Mouse (Mus musculus): ENCODE results near the gene Gm5148. TPM values are rescaled to one million over a fixed set of nuclear protein-coding genes. Genes with fewer than 3 reads are reported as not detected.

Gene Gm5148
- total RNA-seq (2014; rRNA removed), result 8.7 and 10.5 TPM in 2 replicates
- polyA plus RNA-seq (2015; fragmentation: Nextera tagmentation; extraction: Ambion mirVana), result 12.0 and 12.5 TPM in 2 replicates

GRCm38 (mm10) chr3:37724171-37724804, at the start of gene Gm5148:
Gene Gm5148, minus strand, starts transcription at chr3:37724490.
- Histone ChIP-seq H3K27me3 (ENCODE audit: insufficient read depth, low read length) (0 out of 2 replicates have a peak, but pooled peaks cover 4% of the 10 kb centered on the region), H3K27ac (peak within 1 kb of the TSS; percentile 75), H3K36me3 (ENCODE audit: insufficient read depth, low read length) (no peaks in the 10 kb centered on the region), H3K4me3 (ENCODE audit: low read length) (peak within 1 kb of the TSS; percentile 45), H3K4me1 (ENCODE audit: insufficient read depth, low read length) (peaks cover 12% of the 10 kb centered on the region; the same call in 1 of the 2 replicates), H3K9me3 (ENCODE audit: low read length) (no peaks in the 10 kb centered on the region), H3K4me2 (ENCODE audit: low read depth, low read length) (peak within 1 kb of the TSS; percentile 68), H3K9ac (replicated peaks; ENCODE audit: low read length) (peak within 1 kb of the TSS; percentile 56)
- TF ChIP-seq CTCF (IDR thresholded peaks at IDR 0.05; ENCODE audit: low read depth), result peak; percentile 44
- ATAC-seq (peak; percentile 89), DNase-seq (ENCODE audit: low spot score) (peak; percentile 74)
- WGBS, result 5% methylated on average over 24 of the region's 24 CpGs

- Histone ChIP-seq H3K4me1 (ENCODE audit: insufficient read depth, low read length) (peaks cover 10% of the 10 kb centered on the region), H3K4me2 (ENCODE audit: low read depth, low read length) (no peak overlapping the region), H3K4me3 (ENCODE audit: low read length) (no peak overlapping the region), H3K27ac (no peak overlapping the region), H3K9ac (replicated peaks; ENCODE audit: low read length) (no peak overlapping the region), H3K27me3 (ENCODE audit: insufficient read depth, low read length) (no peaks in the 10 kb centered on the region), H3K36me3 (ENCODE audit: insufficient read depth, low read length) (no peaks in the 10 kb centered on the region), H3K9me3 (ENCODE audit: low read length) (no peaks in the 10 kb centered on the region)
- no peak for TF ChIP-seq CTCF (IDR thresholded peaks at IDR 0.05; ENCODE audit: low read depth)
- ATAC-seq (no peak), DNase-seq (ENCODE audit: low spot score) (no peak)
Observed at GRCm38 (mm10) chr3:37770951-37771350, 46.7 kb upstream of the Gm5148 start.

- H3K4me3 ChIP-seq (ENCODE audit: low read length), result no peak overlapping the region
- H3K4me2 ChIP-seq (ENCODE audit: low read depth, low read length), result peak overlapping the region; percentile 30; the same call in 1 of the 2 replicates
- WGBS, result 5% methylated on average over 5 of the region's 5 CpGs
- H3K27ac ChIP-seq, result peak overlapping the region; percentile 76
- no peaks in the 10 kb centered on the region for H3K9me3 ChIP-seq (ENCODE audit: low read length)
- H3K4me1 ChIP-seq (ENCODE audit: insufficient read depth, low read length), result peaks cover 10% of the 10 kb centered on the region
- no peak overlapping the region for H3K9ac ChIP-seq (replicated peaks; ENCODE audit: low read length)
- ATAC-seq (peak; percentile 88), DNase-seq (ENCODE audit: low spot score) (peak; percentile 83)
- no peak for TF ChIP-seq CTCF (IDR thresholded peaks at IDR 0.05; ENCODE audit: low read depth)
- H3K36me3 ChIP-seq (ENCODE audit: insufficient read depth, low read length), result no peaks in the 10 kb centered on the region
- H3K27me3 ChIP-seq (ENCODE audit: insufficient read depth, low read length), result no peaks in the 10 kb centered on the region
Observed at GRCm38 (mm10) chr3:37769268-37769756, 45.0 kb upstream of the Gm5148 start.

- Histone ChIP-seq H3K36me3 (ENCODE audit: insufficient read depth, low read length) (no peaks in the 10 kb centered on the region), H3K9ac (replicated peaks; ENCODE audit: low read length) (no peak overlapping the region), H3K27me3 (ENCODE audit: insufficient read depth, low read length) (no peaks in the 10 kb centered on the region), H3K27ac (peak overlapping the region; percentile 76; the same call in 1 of the 2 replicates), H3K4me2 (ENCODE audit: low read depth, low read length) (no peak overlapping the region), H3K9me3 (ENCODE audit: low read length) (no peaks in the 10 kb centered on the region), H3K4me3 (ENCODE audit: low read length) (no peak overlapping the region), H3K4me1 (ENCODE audit: insufficient read depth, low read length) (peaks cover 10% of the 10 kb centered on the region)
- no peak for TF ChIP-seq CTCF (IDR thresholded peaks at IDR 0.05; ENCODE audit: low read depth)
- ATAC-seq (no peak), DNase-seq (ENCODE audit: low spot score) (no peak)
- 62% methylated on average over 12 of the region's 12 CpGs for WGBS
Observed at GRCm38 (mm10) chr3:37767147-37768015, 43.1 kb upstream of the Gm5148 start.

- H3K4me3 ChIP-seq (ENCODE audit: low read length), result no peak overlapping the region
- no peaks in the 10 kb centered on the region for H3K36me3 ChIP-seq (ENCODE audit: insufficient read depth, low read length)
- H3K27me3 ChIP-seq (ENCODE audit: insufficient read depth, low read length), result no peaks in the 10 kb centered on the region
- H3K9ac ChIP-seq (replicated peaks; ENCODE audit: low read length), result no peak overlapping the region
- no peak for TF ChIP-seq CTCF (IDR thresholded peaks at IDR 0.05; ENCODE audit: low read depth)
- no peak for ATAC-seq
- no peak for DNase-seq (ENCODE audit: low spot score)
- H3K4me1 ChIP-seq (ENCODE audit: insufficient read depth, low read length), result peaks cover 10% of the 10 kb centered on the region
- no peak overlapping the region for H3K27ac ChIP-seq
- no peak overlapping the region for H3K4me2 ChIP-seq (ENCODE audit: low read depth, low read length)
- 53% methylated on average over 4 of the region's 4 CpGs for WGBS
- no peaks in the 10 kb centered on the region for H3K9me3 ChIP-seq (ENCODE audit: low read length)
Observed at GRCm38 (mm10) chr3:37766628-37767027, 42.3 kb upstream of the Gm5148 start.

- H3K27me3 ChIP-seq (ENCODE audit: insufficient read depth, low read length), result no peaks in the 10 kb centered on the region
- no peak overlapping the region for H3K27ac ChIP-seq
- H3K4me3 ChIP-seq (ENCODE audit: low read length), result no peak overlapping the region
- WGBS, result 84% methylated on average over 5 of the region's 5 CpGs
- no peaks in the 10 kb centered on the region for H3K36me3 ChIP-seq (ENCODE audit: insufficient read depth, low read length)
- H3K9me3 ChIP-seq (ENCODE audit: low read length), result no peaks in the 10 kb centered on the region
- H3K4me2 ChIP-seq (ENCODE audit: low read depth, low read length), result no peak overlapping the region
- TF ChIP-seq CTCF (IDR thresholded peaks at IDR 0.05; ENCODE audit: low read depth), result no peak
- no peak for DNase-seq (ENCODE audit: low spot score)
- no peak overlapping the region for H3K9ac ChIP-seq (replicated peaks; ENCODE audit: low read length)
- no peak for ATAC-seq
- H3K4me1 ChIP-seq (ENCODE audit: insufficient read depth, low read length), result peaks cover 10% of the 10 kb centered on the region
Observed at GRCm38 (mm10) chr3:37765971-37766370, 41.7 kb upstream of the Gm5148 start.

All from hindbrain, postnatal 0 days (tissue).